Mouse (Mus musculus) B cell, adult (primary cell): ENCODE data around the gene Apol9b. TPM values are rescaled to one million over a fixed set of nuclear protein-coding genes. Genes with fewer than 3 reads are reported as not detected.

Source experiments
- total RNA-seq: library from RNA; stranded (reverse); gene quantifications from 4 replicates; pipeline ENCODE4 v1.2.4, GENCODE M21; 2023; ENCODE audit not compliant: inconsistent age

The Apol9b gene
- total RNA-seq: not detected in 4 replicates

DNA sequence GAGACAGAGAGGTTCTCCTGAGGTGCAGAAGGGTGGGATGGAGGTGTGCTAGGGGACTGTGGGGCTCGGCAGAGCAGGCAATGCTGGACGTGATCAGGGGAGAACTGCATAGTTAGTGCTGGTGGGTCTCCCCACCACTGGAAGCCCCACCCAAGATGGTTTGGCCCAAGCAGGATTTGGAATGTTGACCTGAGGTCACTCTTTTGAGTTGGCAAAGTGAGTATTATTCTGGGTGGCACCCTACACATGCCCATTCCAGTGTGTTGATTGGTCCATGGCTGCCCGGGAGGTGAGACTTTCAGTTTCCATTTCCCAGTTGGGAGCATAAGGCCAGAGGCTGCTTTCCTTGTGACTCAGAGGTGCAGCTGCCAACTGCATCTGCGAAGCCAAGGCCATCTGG is at the start of gene Apol9b:
Apol9b (plus strand) TSS at position 301 of the 400 bp plus-strand sequence.

DNA sequence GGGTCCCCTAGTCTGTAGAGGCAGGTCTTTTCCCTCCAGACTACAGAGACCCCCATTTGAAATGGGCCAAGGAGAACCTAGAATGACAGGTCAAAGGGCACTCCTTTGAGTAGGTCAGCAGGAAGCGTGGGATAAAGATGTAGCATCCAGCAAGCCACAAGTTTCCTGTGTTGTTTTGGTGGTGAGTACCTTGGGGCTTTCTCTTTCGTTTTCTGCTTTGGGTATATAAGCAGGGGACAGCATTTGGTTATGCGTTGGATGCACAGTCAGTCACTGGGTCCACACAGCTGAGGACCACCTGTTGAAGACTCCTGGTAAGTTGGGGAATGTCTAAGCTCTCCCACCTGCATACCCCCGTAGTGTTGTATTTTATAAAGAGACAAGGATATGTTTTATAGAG is 30.2 kb upstream of the Apol9b start, which contains the start of gene Apol7e:
Apol7e (plus strand) TSS at position 202 of the 400 bp plus-strand sequence.

DNA sequence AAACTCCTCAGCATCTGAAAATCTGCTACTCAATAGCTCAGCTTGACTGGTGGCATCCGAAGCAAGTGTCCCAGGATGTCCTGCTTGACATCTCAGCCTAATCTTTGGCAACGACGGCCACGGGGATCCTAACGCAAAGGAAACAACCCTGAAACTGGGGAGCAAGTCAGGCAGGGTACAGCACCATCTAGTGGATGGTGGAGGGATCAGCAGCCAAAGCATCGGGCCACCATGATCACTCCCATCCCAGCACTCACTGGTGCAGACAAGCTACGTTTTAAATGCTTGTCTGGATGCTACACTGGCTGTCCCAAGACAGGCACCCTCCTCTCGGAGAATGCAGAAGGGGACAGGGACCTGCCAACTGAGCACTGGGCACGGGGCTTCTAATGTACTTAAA is 28.0 kb downstream of the Apol9b start, which contains the start of gene Apol8:
Apol8 (minus strand) TSS at position 156 of the 400 bp plus-strand sequence.

Other genes starting within 250 kb of the Apol9b start
- gene Apol11a, start 220.8 kb upstream of the Apol9b start, total RNA-seq: not detected in 4 replicates
- 0.57 to 5.0 TPM (median 0.74 TPM) in 4 replicates for gene Apol7c, start 195.7 kb upstream of the Apol9b start, total RNA-seq
- not detected in 4 replicates for gene 1700025B11Rik, start 167.1 kb upstream of the Apol9b start, total RNA-seq
- gene Apol10b, start 132.9 kb upstream of the Apol9b start, total RNA-seq: 0.21 to 0.38 TPM in 2 of 4 replicates, not detected in the others
- gene Gm36245, start 129.8 kb upstream of the Apol9b start, total RNA-seq: not detected in 4 replicates
- gene Apol11b, start 85.8 kb upstream of the Apol9b start, total RNA-seq: not detected in 4 replicates
- 0.26 TPM in 1 of 4 replicates, not detected in the others for gene Apol7e, start 30.2 kb upstream of the Apol9b start, total RNA-seq
- gene Apol8, start 28.0 kb downstream of the Apol9b start, total RNA-seq: 7.2 to 17.5 TPM (median 12.8 TPM) in 4 replicates
- gene Myh9, start 113.1 kb downstream of the Apol9b start, total RNA-seq: 808 to 852 TPM (median 811 TPM) in 4 replicates
- 77.4 to 94.7 TPM (median 83.7 TPM) in 4 replicates for gene Txn2, start 200.0 kb downstream of the Apol9b start, total RNA-seq
- 8.8 to 10.2 TPM (median 9.5 TPM) in 4 replicates for gene Foxred2, start 227.7 kb downstream of the Apol9b start, total RNA-seq
- gene Eif3d, start 241.8 kb downstream of the Apol9b start, total RNA-seq: 157 to 171 TPM (median 161 TPM) in 4 replicates